Mouse (Mus musculus) kidney, adult 2 months (tissue): Measurements from ENCODE around the gene Olfr155.

Experiments used
- CTCF ChIP-seq: fragments of 200-500 bp; conservative IDR thresholded peaks from 2 replicates; pipeline ENCODE4 v1.5.1; 2011; ENCODE audit warnings: low read depth, mild to moderate bottlenecking, control low read depth, low read length, moderate library complexity, mixed read lengths; ENCODE audit not compliant: insufficient read depth, insufficient read length
- POLR2A ChIP-seq: fragments of 200-500 bp; IDR thresholded peaks from one replicate; pipeline ENCODE4 v1.6.1; 2011; ENCODE audit warnings: low read depth, low read length, control low read depth

DNA sequence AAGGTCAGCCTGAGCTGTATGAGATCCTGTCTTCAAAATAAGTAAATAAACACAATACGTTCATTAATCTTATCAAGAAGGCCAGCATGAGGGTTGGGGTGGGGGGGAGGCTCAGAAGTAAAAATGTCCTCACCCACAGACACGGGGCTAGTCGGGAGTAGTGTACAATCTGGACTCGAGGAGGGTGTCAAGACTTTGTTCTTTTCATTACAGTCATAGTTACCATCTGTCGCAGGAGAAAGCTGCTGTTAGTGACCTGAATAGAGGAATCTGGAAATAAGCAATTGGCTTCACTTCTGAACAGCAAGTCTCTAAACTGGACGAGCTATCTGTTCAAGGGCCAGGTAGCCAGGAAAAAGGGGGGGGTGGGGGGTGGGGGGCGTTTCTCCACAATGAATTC lies 23.1 kb downstream of the Olfr155 start:
- TF ChIP-seq CTCF (no peak), POLR2A (no peak)
